Mouse (Mus musculus): Measurements from ENCODE around the gene Gm17334.

DNA sequence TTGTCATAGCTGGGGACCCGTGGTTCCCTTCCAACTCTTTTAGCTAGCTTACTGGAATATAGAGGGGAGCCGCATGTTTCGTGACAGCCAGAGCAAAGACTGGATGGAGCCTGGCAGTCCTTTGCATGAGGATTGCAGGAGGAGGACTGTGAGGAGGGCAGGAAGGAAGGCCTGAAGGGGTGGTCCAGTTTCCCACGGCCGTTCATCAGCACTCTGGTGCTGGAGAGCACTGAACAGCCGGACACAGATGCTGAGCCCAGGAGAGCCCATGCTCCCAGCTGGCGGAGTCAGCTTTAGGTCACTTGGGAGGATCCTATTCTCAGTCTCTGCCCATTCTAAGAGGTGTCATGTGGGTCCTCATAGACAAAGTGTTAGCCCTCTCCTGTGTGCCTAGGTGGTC, 9.0 kb upstream of the Gm17334 start:
- TF ChIP-seq CTCF (IDR thresholded peaks at IDR 0.05; ENCODE audit: low read depth) (no peak), EP300 (IDR thresholded peaks at IDR 0.05; ENCODE audit: low read depth) (no peak)

Measured in liver, postnatal 0 days (tissue).